Mouse (Mus musculus): ENCODE data around the gene Ccn2. TPM values are rescaled to one million over a fixed set of nuclear protein-coding genes. Genes with fewer than 3 reads are reported as not detected.

Ccn2 gene
- 10 to 100 TPM; 16.5 to 53.2 TPM for total RNA-seq (2021)
- long read RNA-seq, experiment 1, transcript Ccn2-201 (5 exons, 2,398 nt): major isoform, 14 of 16 reads
- long read RNA-seq, experiment 1, partial matches to known transcripts: 1 of 16 reads
- long read RNA-seq, experiment 1, other reads (novel, unspliced or antisense): 1 of 16 reads
- long read RNA-seq, experiment 2, transcript Ccn2-201 (5 exons, 2,398 nt): major isoform, 6 of 8 reads
- long read RNA-seq, experiment 2, partial matches to known transcripts: 1 of 8 reads
- long read RNA-seq, experiment 2, other reads (novel, unspliced or antisense): 1 of 8 reads

DNA sequence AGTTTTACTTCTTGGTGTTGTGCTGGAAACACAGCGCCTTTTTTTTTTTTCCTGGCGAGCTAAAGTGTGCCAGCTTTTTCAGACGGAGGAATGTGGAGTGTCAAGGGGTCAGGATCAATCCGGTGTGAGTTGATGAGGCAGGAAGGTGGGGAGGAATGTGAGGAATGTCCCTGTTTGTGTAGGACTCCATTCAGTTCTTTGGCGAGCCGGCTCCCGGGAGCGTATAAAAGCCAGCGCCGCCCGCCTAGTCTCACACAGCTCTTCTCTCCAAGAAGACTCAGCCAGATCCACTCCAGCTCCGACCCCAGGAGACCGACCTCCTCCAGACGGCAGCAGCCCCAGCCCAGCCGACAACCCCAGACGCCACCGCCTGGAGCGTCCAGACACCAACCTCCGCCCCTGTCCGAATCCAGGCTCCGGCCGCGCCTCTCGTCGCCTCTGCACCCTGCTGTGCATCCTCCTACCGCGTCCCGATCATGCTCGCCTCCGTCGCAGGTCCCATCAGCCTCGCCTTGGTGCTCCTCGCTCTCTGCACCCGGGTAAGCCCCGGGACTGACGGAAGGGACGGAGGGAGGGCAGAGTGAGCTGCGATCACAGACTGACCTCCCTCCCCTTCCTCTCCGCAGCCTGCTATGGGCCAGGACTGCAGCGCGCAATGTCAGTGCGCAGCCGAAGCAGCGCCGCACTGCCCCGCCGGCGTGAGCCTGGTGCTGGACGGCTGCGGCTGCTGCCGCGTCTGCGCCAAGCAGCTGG is at the start of gene Ccn2:
Ccn2 (plus strand) TSS at position 193 of the 753 bp plus-strand sequence.
- peak; percentile 86 for DNase-seq (ENCODE audit: low spot score)

DNA sequence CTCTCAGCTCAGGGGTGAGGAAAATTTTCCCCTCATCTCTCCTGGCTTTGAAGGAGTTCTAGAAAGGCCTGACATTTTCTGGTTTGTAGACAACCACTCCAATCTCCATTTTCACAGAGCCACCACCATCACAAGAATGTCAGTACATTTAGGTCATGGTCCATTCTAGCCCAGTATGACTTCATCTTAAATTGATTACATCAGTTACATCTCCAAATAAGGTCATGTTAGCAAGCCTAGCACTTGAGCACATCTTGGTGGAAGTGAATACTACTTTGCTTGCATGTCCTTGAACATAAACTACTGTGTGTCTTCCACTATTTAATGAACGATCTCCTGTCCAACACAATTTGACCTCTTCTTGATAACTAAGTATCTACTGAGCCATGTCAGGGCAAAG is 42.4 kb upstream of the Ccn2 start:
- DNase-seq (ENCODE audit: low spot score): no peak

DNA sequence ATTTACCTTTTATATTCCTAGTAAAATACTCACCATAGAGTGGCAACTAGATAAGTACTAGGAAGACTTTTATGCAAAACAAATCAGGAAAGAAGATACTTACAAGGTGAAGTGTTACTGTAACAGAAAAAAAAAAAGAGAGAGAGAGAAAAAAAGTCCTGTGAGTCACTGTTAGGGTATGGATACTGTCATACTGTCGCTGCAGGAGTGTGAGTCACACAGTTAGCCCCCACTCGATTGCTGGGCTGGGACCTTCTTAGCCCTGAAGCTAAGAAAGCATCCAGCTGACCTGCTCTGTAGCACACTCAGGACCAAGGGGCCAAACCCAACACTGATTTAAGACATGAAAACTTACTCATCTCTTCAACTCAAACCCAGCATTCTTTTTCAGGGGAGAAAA is 41.2 kb upstream of the Ccn2 start:
- no peak for DNase-seq (ENCODE audit: low spot score)

DNA sequence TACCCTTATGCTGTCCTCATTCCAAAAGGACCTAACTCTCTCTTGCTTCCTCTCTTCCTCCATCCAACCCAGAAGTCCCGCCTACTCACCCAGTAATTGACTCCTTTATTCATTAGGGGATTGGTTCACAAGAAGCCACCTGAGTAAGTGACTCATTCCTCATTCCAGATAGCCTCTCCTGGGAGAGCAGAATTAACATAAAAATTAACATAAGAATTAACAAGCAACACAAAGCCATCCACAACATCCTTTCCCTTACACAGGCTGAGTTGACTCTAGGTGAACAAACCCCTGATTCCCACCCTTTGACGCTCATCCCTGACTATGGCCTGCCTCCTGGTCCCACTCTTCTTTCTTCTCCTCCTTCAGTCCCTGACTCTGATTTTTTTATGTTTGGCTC is 36.9 kb upstream of the Ccn2 start:
- DNase-seq (ENCODE audit: low spot score): no peak

DNA sequence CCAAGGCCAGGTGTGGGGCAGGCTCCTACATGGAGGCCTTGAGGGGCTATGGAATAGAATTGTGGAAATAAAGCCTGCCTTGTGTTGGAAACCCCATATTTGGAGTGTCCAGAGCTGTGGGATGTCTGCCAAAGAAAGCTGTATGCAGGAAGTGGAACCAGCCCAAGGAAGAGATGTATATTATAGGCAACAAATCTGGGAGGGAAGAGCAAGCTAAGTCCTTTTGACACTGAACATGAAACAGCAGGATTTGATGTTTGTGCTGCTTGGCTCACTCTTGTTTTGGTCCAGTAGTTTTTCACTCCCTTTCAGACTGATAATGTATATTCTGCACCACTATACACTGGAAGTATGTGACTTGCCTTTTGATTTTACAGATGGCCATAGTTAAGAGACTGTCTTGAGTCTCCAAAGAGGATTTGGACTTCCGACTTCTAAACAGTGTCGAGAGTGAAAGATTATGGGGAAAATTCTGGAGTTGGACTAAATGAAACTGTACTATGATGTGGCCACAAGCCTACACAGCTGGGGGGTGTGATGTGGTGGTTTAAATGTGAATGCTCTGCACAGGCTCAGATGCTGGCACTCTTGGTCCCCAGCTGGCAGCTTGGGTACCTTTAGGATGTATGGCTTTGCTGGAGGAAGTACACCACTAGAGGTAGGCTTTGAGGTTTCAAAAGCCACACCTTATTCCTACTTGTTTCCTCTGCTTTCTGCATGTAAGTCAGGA is 25.4 kb upstream of the Ccn2 start:
- DNase-seq (ENCODE audit: low spot score): no peak

DNA sequence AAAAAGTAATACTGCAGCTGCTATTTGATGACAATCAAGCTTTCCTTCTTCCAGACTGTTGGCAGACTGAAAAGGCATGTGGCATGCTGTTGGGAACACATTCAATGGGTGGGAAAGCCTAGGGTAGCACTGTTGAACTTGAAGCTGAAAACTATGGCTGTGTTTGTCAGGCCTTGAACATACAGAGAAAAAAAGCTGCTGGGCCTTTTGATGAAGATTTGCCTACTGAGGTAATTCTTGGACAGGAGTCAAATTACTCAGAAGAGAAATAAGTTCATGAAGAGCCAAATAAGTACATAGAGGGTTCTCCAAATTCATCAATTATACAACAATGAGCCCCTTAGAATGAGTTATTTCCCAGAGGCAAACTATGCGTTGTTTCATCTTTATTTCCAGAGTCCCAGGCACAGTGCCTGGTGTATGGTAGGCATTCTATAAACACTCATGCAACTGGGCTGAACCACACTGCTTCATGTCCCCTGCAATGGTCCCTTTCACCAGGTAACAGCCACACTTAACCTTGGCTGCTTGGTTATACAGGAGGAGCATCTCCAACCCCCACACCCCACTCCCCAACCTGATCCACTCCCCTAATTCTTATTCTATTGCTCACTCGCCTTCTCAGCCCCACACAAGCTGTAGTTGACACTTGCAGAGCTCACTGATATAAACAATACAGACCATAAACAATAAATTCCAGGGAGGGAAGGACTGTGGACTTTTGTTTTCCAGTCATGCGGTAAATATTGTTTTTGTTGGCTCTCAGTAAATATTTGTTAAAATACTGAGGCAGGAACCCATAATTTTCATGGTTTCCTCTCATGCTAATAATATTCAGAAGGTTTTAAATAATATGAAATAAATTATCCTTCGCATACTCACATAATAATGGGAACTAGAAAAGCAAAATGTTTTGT is 22.9 kb upstream of the Ccn2 start:
- DNase-seq (ENCODE audit: low spot score): no peak

DNA sequence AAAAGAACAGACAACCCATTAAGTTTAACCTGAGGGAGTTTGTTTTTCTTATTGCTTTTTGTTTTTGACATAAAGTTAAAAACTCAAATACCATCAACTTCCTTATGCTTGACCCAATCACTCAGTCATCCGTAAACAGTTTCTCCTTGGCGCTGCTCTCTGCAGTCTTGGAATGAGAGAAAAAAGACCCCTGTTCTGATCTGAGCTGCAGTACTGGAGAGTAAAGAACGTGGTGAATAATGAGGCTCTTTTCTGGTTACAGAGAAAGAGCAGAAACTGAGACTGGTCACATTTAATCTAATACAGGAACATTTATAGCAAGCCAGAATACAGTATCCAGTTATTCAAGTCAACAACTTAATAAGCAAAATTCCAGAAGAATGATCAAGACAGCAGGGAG is 21.8 kb upstream of the Ccn2 start:
- DNase-seq (ENCODE audit: low spot score): no peak

DNA sequence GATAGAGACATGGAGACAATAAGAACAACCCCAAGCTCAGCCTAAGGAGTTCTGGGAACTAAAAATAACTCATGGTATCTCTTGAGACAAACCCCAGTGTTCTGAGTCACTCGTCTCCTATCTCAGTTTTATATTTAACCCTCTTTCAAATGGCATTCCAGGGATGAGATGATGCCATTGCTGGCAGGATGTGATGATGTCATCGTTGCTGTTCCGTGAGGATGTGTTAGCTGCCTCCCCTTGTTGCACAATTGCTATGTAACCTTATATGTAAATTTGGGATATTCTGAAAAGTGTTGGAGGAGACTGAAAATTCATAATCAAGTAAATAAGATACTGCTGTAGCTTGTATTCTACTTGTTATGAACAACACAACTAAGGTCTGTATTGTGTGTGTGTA is 14.2 kb upstream of the Ccn2 start:
- DNase-seq (ENCODE audit: low spot score): no peak

DNA sequence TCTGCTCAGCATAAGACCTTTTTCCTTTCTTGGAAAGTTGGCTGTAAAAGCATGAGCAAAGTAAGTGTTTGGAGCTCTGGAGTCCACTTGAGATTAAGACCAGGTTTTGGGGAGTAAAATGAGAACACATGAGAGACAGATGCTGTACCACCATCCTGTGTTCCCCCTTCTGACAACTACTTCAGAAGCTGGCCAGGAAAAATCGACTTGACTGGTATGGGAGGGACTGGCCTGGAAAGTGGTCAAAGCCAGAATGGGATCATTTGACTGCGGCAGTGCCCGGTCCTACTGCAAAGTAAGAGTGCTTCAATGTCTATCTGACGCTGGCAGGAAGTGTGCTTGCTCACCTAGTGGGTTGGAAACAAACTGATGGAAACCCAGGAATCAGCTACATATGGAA is 6.4 kb upstream of the Ccn2 start:
- DNase-seq (ENCODE audit: low spot score): no peak

DNA sequence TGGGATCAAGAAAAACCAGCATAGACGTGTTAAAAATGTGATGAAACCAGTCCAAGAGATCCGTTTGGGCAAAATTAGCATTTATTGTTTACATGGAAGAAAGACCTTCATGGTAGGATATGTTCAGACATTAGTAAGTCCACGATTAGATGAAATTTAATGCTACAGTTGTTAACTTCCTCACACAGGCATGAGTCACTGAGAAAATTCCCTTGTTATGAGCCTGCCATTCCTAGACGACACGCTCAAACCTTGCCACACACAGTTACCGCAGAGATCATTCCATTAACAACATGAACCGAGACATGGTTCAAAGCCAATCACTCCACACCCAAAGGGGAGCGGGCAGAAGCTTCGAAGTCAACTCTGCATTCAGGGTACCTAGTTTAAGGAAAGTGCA is 6.0 kb upstream of the Ccn2 start:
- DNase-seq (ENCODE audit: low spot score): no peak

DNA sequence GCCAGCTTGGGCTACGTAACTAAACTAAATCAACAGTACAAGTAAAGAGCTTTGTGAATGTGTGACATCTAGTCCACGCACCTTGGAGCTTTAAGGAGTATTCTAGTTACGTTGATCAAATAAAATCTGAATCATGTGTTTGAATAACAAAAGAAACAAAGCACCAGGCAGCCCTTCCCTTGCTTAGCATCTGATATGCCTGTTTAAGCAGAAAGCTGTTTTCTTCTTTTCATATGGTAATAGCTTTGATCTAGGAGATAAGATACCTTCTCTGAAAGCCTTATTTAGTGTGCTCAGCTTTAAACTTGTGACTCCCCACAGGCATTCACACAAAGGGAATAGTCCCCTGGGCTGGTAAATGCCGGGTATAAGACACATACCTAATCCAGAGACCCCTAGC is 4.7 kb upstream of the Ccn2 start:
- DNase-seq (ENCODE audit: low spot score): no peak

DNA sequence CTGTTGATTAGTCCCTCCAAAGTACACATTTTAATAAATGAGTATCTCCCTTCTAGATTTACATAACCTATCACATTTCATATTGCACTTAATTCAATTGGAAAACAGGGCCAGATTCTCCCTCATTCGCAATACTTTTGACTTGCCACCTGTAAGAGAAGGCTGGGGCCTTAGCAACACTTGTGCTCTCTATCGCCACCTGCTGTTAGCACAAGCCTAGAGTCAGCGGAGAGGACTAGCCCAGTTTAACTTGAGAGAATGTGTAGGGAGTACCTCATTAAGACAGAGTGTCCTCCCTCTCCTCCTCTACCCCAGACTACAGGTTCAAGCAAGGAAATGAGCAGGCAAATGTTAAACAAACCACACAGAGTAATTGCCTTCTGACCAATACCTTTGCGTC is 4.1 kb upstream of the Ccn2 start:
- DNase-seq (ENCODE audit: low spot score): peak; percentile 90

DNA sequence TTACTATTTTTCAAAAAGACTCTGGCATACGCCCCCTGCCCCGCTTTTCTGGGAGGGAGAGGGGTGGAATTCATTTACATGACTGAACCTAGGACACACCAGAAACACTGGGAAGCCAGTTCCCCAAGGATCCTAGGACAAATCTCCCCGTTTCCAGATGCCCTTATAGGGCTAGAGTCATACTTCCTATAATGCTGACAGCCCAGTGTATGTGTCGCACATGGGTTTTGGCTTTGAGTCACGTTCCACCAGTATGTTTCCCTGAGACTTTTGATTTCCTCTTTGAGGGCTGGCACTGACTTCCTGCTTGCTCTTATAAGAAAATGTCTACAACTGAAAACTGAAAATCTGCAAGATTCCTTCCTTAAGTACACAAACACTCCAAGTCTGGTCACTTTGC is 3.5 kb upstream of the Ccn2 start:
- no peak for DNase-seq (ENCODE audit: low spot score)

DNA sequence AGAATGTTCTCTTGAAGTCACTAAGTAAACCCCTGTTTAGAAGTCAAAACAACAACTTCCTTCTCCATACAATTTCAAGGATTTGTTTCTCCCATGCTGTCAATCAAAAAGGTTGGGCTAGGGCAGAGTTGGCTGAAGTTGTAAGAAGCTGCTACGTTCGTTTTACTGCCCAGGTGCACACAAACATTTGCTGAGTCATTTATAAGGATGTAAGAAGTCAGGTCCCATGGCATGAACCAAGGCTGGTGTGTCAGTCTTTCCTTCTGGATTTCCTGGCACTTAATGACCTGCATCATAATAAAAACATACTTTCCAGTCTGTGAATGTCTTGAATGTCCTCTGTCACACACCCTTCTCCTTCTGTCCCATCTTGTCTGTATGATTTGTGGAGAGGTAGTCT is 2.9 kb upstream of the Ccn2 start:
- no peak for DNase-seq (ENCODE audit: low spot score)

DNA sequence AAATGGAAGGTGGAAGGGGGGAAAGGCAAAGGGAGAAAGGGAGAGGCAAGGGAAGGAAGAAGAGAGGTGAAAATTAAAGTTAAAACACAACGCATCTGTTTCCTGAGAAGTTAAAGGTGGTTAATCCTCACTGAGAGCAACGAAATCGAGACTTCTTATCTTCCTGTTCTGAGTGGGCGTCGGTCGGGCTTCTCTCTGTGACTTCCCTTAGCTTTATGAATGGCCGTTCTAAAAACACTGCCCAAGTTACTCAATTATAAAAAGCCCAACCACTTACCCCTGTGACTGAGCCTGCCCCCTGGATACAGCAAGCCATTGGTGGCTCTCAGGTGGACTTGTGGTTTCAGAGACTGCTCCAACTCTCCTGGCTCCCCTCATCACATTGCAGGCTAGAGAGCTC is 2.3 kb upstream of the Ccn2 start:
- no peak for DNase-seq (ENCODE audit: low spot score)

DNA sequence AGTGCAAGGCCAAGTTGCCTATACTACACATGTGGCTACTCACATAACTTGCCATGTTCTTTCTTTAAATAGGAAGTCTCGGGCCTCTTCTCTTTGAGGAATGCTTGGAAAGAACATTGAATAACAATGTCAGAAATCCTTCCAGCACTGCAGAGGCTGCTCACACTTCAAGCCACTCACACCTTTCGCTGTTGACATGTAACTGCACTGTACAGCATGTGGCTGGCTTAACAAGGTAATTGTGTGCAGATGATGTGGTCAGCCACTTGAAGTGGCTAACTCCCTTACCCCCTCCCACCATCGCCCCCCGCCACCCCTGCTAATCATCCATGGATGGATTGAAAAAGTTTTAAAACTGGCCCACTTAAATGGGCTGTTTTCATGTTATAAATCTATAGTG is 1.7 kb upstream of the Ccn2 start:
- no peak for DNase-seq (ENCODE audit: low spot score)

DNA sequence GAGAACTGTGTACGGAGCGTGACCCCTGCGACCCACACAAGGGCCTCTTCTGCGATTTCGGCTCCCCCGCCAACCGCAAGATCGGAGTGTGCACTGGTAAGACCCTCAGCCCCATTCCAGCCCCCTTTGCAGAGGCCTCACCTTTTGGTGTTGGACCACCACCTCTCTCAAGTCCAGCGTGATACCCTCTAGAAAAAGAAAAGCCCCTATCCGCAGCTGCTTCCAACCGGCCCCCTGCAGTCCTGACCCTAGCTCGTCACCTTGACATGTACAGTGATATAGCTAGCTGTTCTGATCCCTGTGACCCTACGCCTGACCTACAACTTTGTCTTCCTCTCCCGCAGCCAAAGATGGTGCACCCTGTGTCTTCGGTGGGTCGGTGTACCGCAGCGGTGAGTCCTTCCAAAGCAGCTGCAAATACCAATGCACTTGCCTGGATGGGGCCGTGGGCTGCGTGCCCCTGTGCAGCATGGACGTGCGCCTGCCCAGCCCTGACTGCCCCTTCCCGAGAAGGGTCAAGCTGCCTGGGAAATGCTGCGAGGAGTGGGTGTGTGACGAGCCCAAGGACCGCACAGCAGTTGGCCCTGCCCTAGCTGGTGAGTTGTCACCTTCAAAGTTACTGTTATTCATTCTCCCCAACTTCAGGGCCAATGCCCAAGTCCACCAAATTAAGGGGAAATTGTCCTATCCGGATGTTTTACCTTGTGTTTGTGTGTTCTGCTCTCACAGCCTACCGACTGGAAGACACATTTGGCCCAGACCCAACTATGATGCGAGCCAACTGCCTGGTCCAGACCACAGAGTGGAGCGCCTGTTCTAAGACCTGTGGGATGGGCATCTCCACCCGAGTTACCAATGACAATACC is 994 bp downstream of the Ccn2 start:
- peak; percentile 52 for DNase-seq (ENCODE audit: low spot score)

DNA sequence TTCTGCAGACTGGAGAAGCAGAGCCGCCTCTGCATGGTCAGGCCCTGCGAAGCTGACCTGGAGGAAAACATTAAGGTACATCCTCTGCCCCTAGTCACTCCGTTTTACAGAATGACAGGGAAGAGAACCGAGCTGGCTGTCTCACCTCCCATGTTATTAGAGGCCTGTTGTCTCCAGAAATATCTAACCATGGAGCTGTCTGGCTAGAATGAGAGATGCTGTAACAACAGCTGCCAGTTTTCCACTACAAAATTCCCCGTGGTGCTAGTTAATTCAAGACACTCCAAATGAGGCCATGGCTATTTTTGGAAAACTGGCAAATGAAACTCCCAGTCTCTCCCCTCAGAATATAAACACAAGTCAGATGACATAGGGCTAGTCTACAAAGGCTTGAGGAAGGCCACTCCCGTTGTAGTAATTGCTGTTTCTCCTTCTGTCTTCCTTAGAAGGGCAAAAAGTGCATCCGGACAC is 1.7 kb downstream of the Ccn2 start:
- DNase-seq (ENCODE audit: low spot score): peak; percentile 72

DNA sequence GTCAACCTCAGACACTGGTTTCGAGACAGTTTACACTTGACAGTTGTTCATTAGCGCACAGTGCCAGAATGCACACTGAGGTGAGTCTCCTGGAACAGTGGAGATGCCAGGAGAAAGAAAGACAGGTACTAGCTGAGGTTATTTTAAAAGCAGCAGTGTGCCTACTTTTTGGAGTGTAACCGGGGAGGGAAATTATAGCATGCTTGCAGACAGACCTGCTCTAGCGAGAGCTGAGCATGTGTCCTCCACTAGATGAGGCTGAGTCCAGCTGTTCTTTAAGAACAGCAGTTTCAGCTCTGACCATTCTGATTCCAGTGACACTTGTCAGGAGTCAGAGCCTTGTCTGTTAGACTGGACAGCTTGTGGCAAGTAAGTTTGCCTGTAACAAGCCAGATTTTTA is 2.5 kb downstream of the Ccn2 start:
- DNase-seq (ENCODE audit: low spot score): no peak

DNA sequence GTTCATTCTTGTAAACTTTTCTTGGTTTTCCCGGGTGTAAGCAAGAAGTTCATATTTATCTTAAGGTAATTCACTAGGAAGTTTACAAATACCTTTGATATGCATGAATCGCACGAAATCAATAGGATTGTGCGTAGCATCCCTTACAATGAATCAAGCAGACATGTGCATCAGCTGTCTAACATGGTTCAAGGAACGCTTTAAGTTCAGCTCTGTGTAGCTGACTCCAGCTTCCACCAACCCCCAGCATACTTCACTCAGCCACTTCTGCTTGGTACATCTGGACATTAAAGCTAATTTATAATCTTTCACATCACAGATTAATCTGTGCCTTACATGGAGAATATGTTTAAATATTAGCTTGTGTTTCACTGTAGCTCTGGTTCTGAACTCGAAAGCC is 3.5 kb downstream of the Ccn2 start:
- no peak for DNase-seq (ENCODE audit: low spot score)

Data from gastrocnemius, adult 18-20 months (tissue).